Mouse (Mus musculus): ENCODE data around the gene Emc10. TPM values are rescaled to one million over a fixed set of nuclear protein-coding genes. Genes with fewer than 3 reads are reported as not detected.

Gene Emc10
- polyA plus RNA-seq, 1 experiment from 2014 or later, result 72.8 TPM

DNA sequence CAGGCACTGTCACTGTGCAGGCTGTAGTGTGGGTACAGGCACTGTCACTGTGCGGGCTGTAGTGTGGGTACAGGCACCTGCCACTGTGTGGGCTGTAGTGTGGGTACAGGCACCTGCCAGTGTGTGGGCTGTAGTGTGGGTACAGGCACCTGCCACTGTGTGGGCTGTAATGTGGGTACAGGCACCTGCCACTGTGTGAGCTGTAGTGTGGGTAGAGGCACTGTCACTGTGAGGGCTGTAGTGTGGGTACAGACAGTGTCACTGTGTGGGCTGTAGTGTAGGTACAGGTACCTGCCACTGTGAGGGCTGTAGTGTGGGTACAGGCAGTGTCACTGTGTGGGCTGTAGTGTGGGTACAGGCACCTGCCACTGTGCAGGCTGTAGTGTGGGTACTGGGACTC, 12.2 kb downstream of the Emc10 start:
- H3K9me3 ChIP-seq (ENCODE audit: control insufficient read depth, low read length), result no peaks in the 10 kb centered on the region
- H3K4me3 ChIP-seq (ENCODE audit: low read depth, low read length), result no peak overlapping the region
- H3K4me1 ChIP-seq (replicated peaks; ENCODE audit: control insufficient read depth, insufficient read depth, low read length), result peaks cover 11% of the 10 kb centered on the region
- 75% methylated on average over 1 of the region's 1 CpGs for WGBS
- no peak for DNase-seq (ENCODE audit: low spot score)
- peak overlapping the region; percentile 48; the same call in 1 of the 2 replicates for H3K27ac ChIP-seq (ENCODE audit: low read depth, low read length)
- H3K36me3 ChIP-seq (ENCODE audit: control insufficient read depth, insufficient read depth, low read length), result peaks cover 3% of the 10 kb centered on the region; the same call in 1 of the 2 replicates
- H3K9ac ChIP-seq (ENCODE audit: low read depth, low read length), result no peak overlapping the region
- ATAC-seq (replicated peaks; ENCODE audit: low FRiP score), result no peak
- H3K27me3 ChIP-seq (replicated peaks; ENCODE audit: control insufficient read depth, insufficient read depth, low read length), result peaks cover 26% of the 10 kb centered on the region
- no peak overlapping the region for H3K4me2 ChIP-seq

DNA sequence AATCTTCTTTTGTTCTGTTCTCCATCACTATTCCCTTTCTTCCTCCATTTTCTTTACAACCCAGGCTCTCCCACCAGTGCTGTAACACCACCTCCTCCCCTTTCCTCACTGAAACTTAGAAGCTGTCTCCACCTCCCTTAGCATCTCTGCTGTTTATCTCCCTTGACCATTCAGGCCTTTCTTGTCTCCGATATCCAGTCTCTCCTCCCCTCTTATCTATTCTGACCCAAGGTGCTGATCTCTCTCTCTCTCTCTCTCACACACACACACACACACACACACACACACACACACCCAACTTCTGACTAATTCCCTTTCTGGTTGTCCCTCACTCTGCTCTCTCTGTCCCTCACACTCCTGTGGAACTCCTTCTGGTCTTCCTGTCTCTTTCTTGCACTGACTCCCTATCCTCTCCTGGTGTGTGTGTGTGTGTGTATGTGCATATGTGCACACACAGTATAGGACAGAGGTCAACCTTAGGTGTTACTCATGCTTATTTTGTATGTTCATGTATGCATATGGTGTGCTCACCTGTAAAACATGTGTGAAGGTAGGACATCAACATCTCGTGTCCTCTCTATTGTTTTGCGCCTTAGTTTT, 13.4 kb downstream of the Emc10 start:
- WGBS, result 50% methylated on average over 3 of the region's 3 CpGs
- peak overlapping the region; percentile 53 for H3K9ac ChIP-seq (ENCODE audit: low read depth, low read length)

DNA sequence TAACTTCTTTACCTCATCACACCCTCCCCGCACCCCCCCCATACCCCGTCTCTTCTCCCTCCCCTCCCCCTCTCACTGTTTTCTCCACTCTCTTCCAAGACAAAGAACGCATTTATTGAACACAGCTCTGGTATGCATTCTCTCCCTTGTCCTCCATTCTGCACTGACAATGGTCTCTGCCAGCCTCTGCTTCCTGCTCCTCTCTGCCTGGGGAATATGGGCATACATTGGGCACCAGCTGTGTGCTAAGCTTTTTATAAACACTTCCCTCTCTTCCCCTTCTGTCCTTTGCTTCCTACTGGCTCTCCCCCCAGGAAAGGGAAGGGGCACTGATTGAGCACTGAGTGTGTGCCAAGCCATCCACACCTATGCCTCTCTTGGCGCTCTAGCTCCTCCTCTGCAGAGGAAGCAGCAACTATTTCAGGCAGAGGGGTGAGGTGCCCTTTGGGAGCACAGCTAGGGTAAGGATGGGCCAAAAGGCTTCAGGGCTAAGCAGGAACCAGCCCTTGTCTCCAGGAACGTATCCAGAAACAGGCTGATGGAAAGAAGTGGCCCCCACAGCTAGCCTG, 21.2 kb downstream of the Emc10 start:
- Histone ChIP-seq H3K4me3 (ENCODE audit: low read depth, low read length) (no peak overlapping the region), H3K4me1 (replicated peaks; ENCODE audit: control insufficient read depth, insufficient read depth, low read length) (peaks cover 29% of the 10 kb centered on the region), H3K9ac (ENCODE audit: low read depth, low read length) (no peak overlapping the region), H3K27me3 (replicated peaks; ENCODE audit: control insufficient read depth, insufficient read depth, low read length) (peaks cover 57% of the 10 kb centered on the region), H3K27ac (ENCODE audit: low read depth, low read length) (no peak overlapping the region), H3K4me2 (no peak overlapping the region), H3K9me3 (ENCODE audit: control insufficient read depth, low read length) (no peaks in the 10 kb centered on the region), H3K36me3 (ENCODE audit: control insufficient read depth, insufficient read depth, low read length) (peaks cover 4% of the 10 kb centered on the region)
- WGBS, result 34% methylated on average over 5 of the region's 5 CpGs
- DNase-seq (ENCODE audit: low spot score) (no peak), ATAC-seq (replicated peaks; ENCODE audit: low FRiP score) (no peak)

More for the DNA sequence above, 13.4 kb downstream of the Emc10 start:
- Histone ChIP-seq H3K27me3 (replicated peaks; ENCODE audit: control insufficient read depth, insufficient read depth, low read length) (peaks cover 36% of the 10 kb centered on the region), H3K36me3 (ENCODE audit: control insufficient read depth, insufficient read depth, low read length) (no peaks in the 10 kb centered on the region), H3K27ac (ENCODE audit: low read depth, low read length) (peak overlapping the region; percentile 82), H3K4me1 (replicated peaks; ENCODE audit: control insufficient read depth, insufficient read depth, low read length) (peaks cover 11% of the 10 kb centered on the region), H3K4me2 (peak overlapping the region; percentile 56), H3K9me3 (ENCODE audit: control insufficient read depth, low read length) (no peaks in the 10 kb centered on the region), H3K4me3 (ENCODE audit: low read depth, low read length) (no peak overlapping the region)
- DNase-seq (ENCODE audit: low spot score) (no peak), ATAC-seq (replicated peaks; ENCODE audit: low FRiP score) (peak; percentile 93)

DNA sequence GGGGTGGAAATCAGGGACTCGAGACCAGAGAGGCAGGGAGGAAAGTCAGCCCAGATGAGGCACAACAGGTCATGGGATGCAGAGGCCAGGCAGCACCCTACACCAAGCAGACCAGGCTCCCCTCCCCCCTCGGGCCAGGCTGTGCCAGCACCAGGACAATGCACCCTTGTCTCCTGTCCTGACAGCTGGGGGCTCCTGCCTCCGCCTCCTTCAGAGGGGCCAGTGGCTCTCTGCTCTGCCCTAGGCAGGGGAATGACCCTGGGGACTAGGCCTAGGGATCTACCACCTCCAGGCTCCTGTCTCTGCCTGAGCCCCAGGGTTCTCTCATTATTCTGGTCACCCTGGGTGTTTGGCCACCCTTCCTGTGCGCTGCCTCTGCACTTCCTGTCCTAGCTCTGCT, 21.9 kb downstream of the Emc10 start:
- no peaks in the 10 kb centered on the region for H3K9me3 ChIP-seq (ENCODE audit: control insufficient read depth, low read length)
- no peak overlapping the region for H3K4me2 ChIP-seq
- 35% methylated on average over 4 of the region's 4 CpGs for WGBS
- H3K27ac ChIP-seq (ENCODE audit: low read depth, low read length), result no peak overlapping the region
- no peak overlapping the region for H3K4me3 ChIP-seq (ENCODE audit: low read depth, low read length)
- H3K4me1 ChIP-seq (replicated peaks; ENCODE audit: control insufficient read depth, insufficient read depth, low read length), result peaks cover 32% of the 10 kb centered on the region
- ATAC-seq (replicated peaks; ENCODE audit: low FRiP score), result no peak
- peaks cover 4% of the 10 kb centered on the region for H3K36me3 ChIP-seq (ENCODE audit: control insufficient read depth, insufficient read depth, low read length)
- peak overlapping the region; percentile 43; the same call in 1 of the 2 replicates for H3K9ac ChIP-seq (ENCODE audit: low read depth, low read length)
- no peak for DNase-seq (ENCODE audit: low spot score)
- H3K27me3 ChIP-seq (replicated peaks; ENCODE audit: control insufficient read depth, insufficient read depth, low read length), result peaks cover 51% of the 10 kb centered on the region

DNA sequence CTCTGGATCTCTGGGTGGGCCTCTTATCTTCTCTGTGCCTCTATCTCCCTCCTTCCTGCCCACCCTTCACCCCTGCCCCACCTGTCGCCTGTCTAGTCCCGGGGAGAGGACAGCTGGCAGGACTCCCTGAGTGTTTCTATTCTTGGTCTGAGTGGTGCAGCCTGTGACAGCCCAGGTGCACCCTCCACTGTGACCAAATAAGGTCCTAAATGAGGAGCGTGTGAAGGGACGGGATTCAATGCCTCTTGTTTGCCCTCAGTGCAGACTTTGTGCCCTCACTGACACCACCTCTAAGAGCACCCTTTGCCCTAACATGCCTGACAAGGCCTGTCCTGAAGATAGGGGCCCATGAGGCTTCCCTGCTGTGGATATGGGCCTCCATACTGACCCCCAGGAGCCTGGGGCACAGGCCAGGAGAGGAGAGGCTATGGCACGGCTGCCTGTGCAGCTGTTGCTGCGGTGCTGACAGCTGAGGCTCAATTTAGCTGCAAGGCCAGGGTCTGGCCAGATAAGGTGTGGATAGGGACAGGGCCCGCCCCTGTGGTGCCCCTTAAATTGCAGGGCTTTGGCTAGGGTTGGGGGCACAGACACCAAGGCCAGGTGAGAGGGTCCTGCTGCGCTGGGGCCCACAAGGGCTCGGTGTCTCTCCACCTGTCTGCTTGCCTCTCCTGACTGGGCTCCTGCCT, 23.2 kb downstream of the Emc10 start:
- H3K9me3 ChIP-seq (ENCODE audit: control insufficient read depth, low read length), result no peaks in the 10 kb centered on the region
- H3K36me3 ChIP-seq (ENCODE audit: control insufficient read depth, insufficient read depth, low read length), result peaks cover 4% of the 10 kb centered on the region
- no peak overlapping the region for H3K4me2 ChIP-seq
- peak; percentile 3; the same call in 1 of the 2 replicates for ATAC-seq (replicated peaks; ENCODE audit: low FRiP score)
- H3K27me3 ChIP-seq (replicated peaks; ENCODE audit: control insufficient read depth, insufficient read depth, low read length), result peaks cover 40% of the 10 kb centered on the region
- peaks cover 42% of the 10 kb centered on the region for H3K4me1 ChIP-seq (replicated peaks; ENCODE audit: control insufficient read depth, insufficient read depth, low read length)
- H3K4me3 ChIP-seq (ENCODE audit: low read depth, low read length), result no peak overlapping the region
- 39% methylated on average over 9 of the region's 9 CpGs for WGBS
- no peak for DNase-seq (ENCODE audit: low spot score)
- peak overlapping the region; percentile 16; the same call in 1 of the 2 replicates for H3K27ac ChIP-seq (ENCODE audit: low read depth, low read length)
- peak overlapping the region; percentile 48 for H3K9ac ChIP-seq (ENCODE audit: low read depth, low read length)

DNA sequence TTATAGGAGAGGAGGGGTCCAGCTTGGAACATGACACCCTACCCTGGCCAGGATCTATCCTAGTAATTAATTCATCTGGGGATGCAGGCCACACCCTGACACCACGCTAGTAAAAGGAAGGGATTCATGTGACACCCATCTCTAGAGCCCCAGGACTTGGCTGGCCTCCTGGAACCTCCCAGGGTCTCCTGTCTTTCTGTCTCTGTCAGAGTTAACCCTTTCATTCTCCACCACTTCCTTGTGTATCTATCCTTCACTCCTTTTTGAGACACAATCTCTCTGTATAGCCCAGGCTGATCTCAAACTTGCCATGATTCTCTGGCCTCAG, 23.8 kb downstream of the Emc10 start:
- peaks cover 34% of the 10 kb centered on the region for H3K27me3 ChIP-seq (replicated peaks; ENCODE audit: control insufficient read depth, insufficient read depth, low read length)
- ATAC-seq (replicated peaks; ENCODE audit: low FRiP score), result no peak
- WGBS, result 33% methylated on average over 1 of the region's 1 CpGs
- H3K4me2 ChIP-seq, result no peak overlapping the region
- H3K9me3 ChIP-seq (ENCODE audit: control insufficient read depth, low read length), result no peaks in the 10 kb centered on the region
- peaks cover 42% of the 10 kb centered on the region for H3K4me1 ChIP-seq (replicated peaks; ENCODE audit: control insufficient read depth, insufficient read depth, low read length)
- DNase-seq (ENCODE audit: low spot score), result no peak
- H3K27ac ChIP-seq (ENCODE audit: low read depth, low read length), result peak overlapping the region; percentile 16; the same call in 1 of the 2 replicates
- H3K4me3 ChIP-seq (ENCODE audit: low read depth, low read length), result no peak overlapping the region
- peak overlapping the region; percentile 48 for H3K9ac ChIP-seq (ENCODE audit: low read depth, low read length)
- peaks cover 4% of the 10 kb centered on the region for H3K36me3 ChIP-seq (ENCODE audit: control insufficient read depth, insufficient read depth, low read length)

DNA sequence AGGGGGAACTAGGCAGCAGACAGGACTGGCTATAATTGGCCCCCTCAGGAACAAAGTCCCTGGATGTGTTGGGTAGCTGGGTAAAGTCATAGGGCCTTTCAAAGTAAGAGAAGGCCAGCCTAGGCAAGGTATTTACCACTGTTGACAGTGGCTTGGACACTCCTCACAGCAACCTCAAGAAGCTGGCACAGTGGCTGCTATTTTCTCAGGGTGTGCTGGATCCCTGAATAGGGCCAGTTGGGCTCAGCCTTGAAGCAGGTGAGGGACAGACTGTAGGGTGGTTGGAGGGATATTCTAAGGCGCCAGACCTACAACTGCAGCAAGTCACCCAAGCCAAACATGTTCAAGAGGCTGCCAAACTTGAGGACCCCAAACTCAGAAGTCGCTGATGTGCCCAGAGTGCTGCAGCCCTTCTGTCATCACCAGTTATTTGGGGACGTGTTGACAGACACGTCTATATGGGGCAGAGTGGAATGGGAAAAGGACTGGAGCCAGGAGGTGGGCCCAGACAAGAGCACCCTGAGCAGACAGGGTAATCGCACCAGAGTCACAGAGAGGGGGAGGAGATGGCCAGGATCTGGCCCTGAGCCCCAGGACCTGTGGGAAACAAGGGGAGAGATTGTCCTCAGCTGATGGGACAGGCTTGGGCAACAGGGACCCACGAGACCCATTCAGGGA, 24.3 kb downstream of the Emc10 start:
- Histone ChIP-seq H3K4me3 (ENCODE audit: low read depth, low read length) (no peak overlapping the region), H3K9me3 (ENCODE audit: control insufficient read depth, low read length) (no peaks in the 10 kb centered on the region), H3K4me2 (no peak overlapping the region), H3K9ac (ENCODE audit: low read depth, low read length) (no peak overlapping the region), H3K4me1 (replicated peaks; ENCODE audit: control insufficient read depth, insufficient read depth, low read length) (peaks cover 44% of the 10 kb centered on the region), H3K36me3 (ENCODE audit: control insufficient read depth, insufficient read depth, low read length) (peaks cover 4% of the 10 kb centered on the region), H3K27ac (ENCODE audit: low read depth, low read length) (peak overlapping the region; percentile 96), H3K27me3 (replicated peaks; ENCODE audit: control insufficient read depth, insufficient read depth, low read length) (peaks cover 29% of the 10 kb centered on the region)
- no peak for ATAC-seq (replicated peaks; ENCODE audit: low FRiP score)
- DNase-seq (ENCODE audit: low spot score), result no peak
- 48% methylated on average over 6 of the region's 6 CpGs for WGBS

DNA sequence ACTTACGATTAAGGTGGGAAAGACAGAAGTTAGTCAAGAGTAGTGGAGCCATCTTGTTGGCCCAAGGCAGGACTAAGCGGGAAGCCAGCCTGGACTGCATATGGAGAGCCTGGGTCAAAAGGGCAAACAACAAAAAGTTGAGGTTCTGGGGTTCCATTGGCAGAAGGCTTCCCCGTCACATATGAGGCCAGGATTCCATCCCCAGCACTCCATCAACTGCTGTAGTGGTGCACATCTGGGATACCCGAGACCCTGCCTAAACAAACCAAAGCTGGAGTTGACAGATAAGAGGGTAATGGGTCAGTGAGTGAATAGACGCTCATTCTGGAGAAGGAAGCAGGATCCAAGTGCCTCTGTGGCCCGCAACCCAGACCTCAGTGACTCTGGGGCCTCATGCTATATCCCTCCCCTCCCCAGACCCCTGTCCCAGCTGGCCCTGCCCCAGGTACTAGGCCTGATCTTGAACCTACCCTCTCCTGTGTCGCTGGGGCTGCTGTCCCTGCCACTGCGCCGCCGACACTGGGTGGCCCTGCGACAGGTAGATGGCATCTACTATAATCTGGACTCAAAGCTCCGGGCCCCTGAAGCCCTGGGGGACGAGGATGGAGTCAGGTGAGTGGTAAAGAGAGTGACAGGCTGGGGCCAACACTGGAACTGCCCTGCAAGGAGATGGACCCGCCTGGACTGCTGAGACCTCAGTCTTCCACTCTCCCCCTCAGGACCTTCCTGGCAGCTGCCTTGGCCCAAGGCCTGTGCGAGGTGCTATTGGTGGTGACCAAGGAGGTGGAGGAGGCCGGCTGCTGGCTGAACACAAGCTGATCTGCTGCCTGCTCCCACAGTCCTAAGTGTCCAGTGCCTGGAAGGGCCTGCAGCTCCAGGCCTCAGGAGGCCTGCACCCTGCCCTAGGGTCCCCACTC, 25.4 kb downstream of the Emc10 start:
- Histone ChIP-seq H3K27me3 (replicated peaks; ENCODE audit: control insufficient read depth, insufficient read depth, low read length) (peaks cover 18% of the 10 kb centered on the region), H3K36me3 (ENCODE audit: control insufficient read depth, insufficient read depth, low read length) (peaks cover 4% of the 10 kb centered on the region), H3K4me3 (ENCODE audit: low read depth, low read length) (0 out of 2 replicates have a peak overlapping the region, but pooled peaks have one; percentile 20), H3K4me1 (replicated peaks; ENCODE audit: control insufficient read depth, insufficient read depth, low read length) (peaks cover 45% of the 10 kb centered on the region), H3K9ac (ENCODE audit: low read depth, low read length) (peak overlapping the region; percentile 87), H3K4me2 (peak overlapping the region; percentile 82), H3K27ac (ENCODE audit: low read depth, low read length) (peak overlapping the region; percentile 96), H3K9me3 (ENCODE audit: control insufficient read depth, low read length) (no peaks in the 10 kb centered on the region)
- ATAC-seq (replicated peaks; ENCODE audit: low FRiP score) (no peak), DNase-seq (ENCODE audit: low spot score) (no peak)
- 78% methylated on average over 16 of the region's 16 CpGs for WGBS

Measured in liver, embryonic 11.5 days (tissue).